Mouse (Mus musculus): ENCODE measurements at regions not wholly inside any gene's neighbourhood (a gene's known extent, or its start where the extent isn't known, plus 50 kb on each side); places are given as distances from the start of the nearest gene placed in this dataset.

- DNase-seq: no peak
Observed at GRCm38 (mm10) chr14:72778756-72779155, 69.0 kb upstream of the Fndc3a start.

GRCm38 (mm10) chr14:72777927-72778560 is 68.2 kb upstream of the Fndc3a start:
- no peak for DNase-seq

GRCm38 (mm10) chr14:72770237-72770636 is 60.4 kb upstream of the Fndc3a start:
- DNase-seq: no peak

GRCm38 (mm10) chr14:72760123-72760522 is 50.3 kb upstream of the Fndc3a start:
- no peak for DNase-seq

Data from right cerebral cortex, postnatal 14 days (tissue).